Mouse (Mus musculus): Measurements from ENCODE around the gene Asz1. TPM values are rescaled to one million over a fixed set of nuclear protein-coding genes. Genes with fewer than 3 reads are reported as not detected.

The Asz1 gene
- not detected for polyA plus RNA-seq (2015; fragmentation: Illumina TruSeq; extraction: RNeasy Lipid Tissue Mini Kit (QIAGEN cat#74804); ENCODE audit: insufficient read depth, low replicate concordance)

DNA sequence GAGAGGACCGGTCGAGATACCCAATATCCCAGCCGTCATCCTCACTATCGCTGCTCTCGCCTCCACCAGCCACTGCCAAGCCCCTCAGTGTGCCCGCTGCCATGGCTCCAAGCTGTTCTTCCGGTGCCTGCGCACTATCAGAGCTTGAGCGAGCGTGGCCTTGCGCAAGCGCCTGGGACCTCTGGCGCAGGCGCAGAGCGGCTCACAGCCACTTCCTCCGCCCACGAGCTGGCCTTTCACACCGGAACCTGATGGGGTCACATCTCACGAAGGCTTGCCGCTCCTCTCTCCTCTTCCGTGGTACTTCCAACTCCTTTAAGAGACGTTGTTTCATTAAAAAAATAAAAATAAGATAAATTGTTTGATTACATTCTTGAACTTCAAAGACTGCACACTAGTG is at the start of gene Asz1:
Gene Asz1 (minus strand): TSS at position 128 of the 400 bp plus-strand sequence.

DNA sequence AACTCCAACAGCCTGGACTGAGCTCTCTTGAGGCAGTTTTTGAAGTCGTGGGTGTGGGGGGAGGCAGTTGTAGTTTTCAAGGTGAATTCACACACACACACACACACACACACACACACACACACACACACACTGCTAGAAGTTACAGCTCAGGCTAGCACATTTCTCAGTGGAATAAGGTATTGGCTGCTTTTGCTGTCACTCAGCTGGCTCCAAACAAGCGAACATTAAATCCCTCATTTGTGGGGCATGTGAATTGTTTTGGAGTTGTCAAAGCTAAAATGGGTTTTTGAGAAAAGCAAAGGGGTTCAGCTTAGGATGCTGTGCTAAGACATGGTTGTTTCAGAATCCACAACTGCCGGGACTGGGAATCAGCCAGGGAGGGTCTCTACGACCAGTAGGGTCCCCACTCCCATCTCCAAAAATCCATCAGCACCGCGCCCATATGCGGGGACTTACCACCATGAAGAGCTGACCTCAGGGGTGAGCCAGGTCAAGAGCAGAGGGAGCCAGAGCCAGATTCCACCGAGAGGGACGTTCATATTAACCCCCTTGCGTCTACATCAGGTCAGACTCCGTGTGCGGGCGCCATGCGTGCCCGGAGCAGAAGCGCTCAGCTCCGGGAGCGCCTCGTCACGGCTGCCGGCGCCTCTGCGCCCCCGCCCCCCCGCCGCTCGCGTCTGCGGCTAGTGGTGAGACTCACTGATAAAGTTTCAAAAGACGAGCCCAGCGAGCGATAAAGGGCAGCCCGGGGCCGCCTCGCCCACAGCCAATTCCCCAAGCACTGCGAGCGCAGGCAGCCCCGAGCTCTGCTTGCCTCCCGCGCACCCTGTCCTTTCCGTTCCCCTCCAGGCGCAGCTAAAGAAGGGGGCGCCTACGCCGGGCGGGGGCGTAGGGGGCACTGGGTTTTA is 78.9 kb downstream of the Asz1 start, which contains the start of gene Wnt2:
Gene Wnt2 (minus strand): TSS at position 840 of the 911 bp plus-strand sequence.

Other genes starting within 250 kb of the Asz1 start
- 0.95 TPM for gene Wnt2, start 78.5 kb downstream of the Asz1 start, polyA plus RNA-seq (2015; fragmentation: Illumina TruSeq; extraction: RNeasy Lipid Tissue Mini Kit (QIAGEN cat#74804); ENCODE audit: insufficient read depth, low replicate concordance)
- gene Cftr, start 61.6 kb upstream of the Asz1 start, polyA plus RNA-seq (2015; fragmentation: Illumina TruSeq; extraction: RNeasy Lipid Tissue Mini Kit (QIAGEN cat#74804); ENCODE audit: insufficient read depth, low replicate concordance), result 0.07 TPM